Mouse (Mus musculus) liver, embryonic 12.5 days (tissue): Measurements from ENCODE around the gene Olfm1. TPM values are rescaled to one million over a fixed set of nuclear protein-coding genes. Genes with fewer than 3 reads are reported as not detected.

Experiments used
- ATAC-seq: fragments of 200-750 bp; cut with Nextera tagmentation; 2 replicates; pipeline ENCODE4 v1.8.0; 2017; ENCODE audit warnings: moderate number of reproducible peaks, mild to moderate bottlenecking, moderate library complexity
- H3K27ac ChIP-seq: fragments of 300-500 bp; sonication (generic); 2 replicates; pipeline ENCODE4 v1.5.1; 2016; ENCODE audit warnings: mild to moderate bottlenecking
- H3K27me3 ChIP-seq: fragments of 300-500 bp; sonication (generic); replicated peaks from 2 replicates; pipeline ENCODE4 v1.6.1; 2016; ENCODE audit warnings: mild to moderate bottlenecking, moderate library complexity
- H3K36me3 ChIP-seq: fragments of 300-500 bp; sonication (generic); 2 replicates; pipeline ENCODE4 v1.6.1; 2016; ENCODE audit warnings: mild to moderate bottlenecking, moderate library complexity
- H3K4me1 ChIP-seq: fragments of 300-500 bp; sonication (generic); 2 replicates; pipeline ENCODE4 v1.6.1; 2016
- H3K4me2 ChIP-seq: fragments of 300-500 bp; sonication (generic); 2 replicates; pipeline ENCODE4 v1.6.1; 2016; ENCODE audit warnings: mild to moderate bottlenecking, moderate library complexity
- H3K4me3 ChIP-seq: fragments of 300-500 bp; sonication (generic); 2 replicates; pipeline ENCODE4 v1.5.1; 2016; ENCODE audit warnings: mild to moderate bottlenecking, moderate library complexity
- H3K9ac ChIP-seq: fragments of 300-500 bp; sonication (generic); 2 replicates; pipeline ENCODE4 v1.6.1; 2016; ENCODE audit warnings: mild to moderate bottlenecking, moderate library complexity
- H3K9me3 ChIP-seq: fragments of 300-500 bp; sonication (generic); replicated peaks from 2 replicates; pipeline ENCODE4 v1.6.1; 2016; ENCODE audit warnings: mild to moderate bottlenecking, moderate library complexity
- WGBS: fragments of 180-500 bp; shearing (Covaris S2); methylation state at CpG from one replicate; pipeline ENCODE4 v1.1.7; 2016; ENCODE audit not compliant: insufficient replicate concordance; 5-methylcytosine and 5-hydroxymethylcytosine counted together
- polyA plus RNA-seq: library from polyadenylated mRNA; unstranded; fragments of >200 nt; fragmentation: Nextera tagmentation; extraction: Ambion mirVana; gene quantifications from 2 replicates; pipeline ENCODE4 v1.2.1, GENCODE M21; 2016

Gene Olfm1
- polyA plus RNA-seq, 1 experiment from 2014 or later = 2.9 TPM

- no peak overlapping the region for H3K9ac ChIP-seq
- WGBS = 32% methylated on average over 11 of the region's 11 CpGs
- no peak overlapping the region for H3K27ac ChIP-seq
- no peaks in the 10 kb centered on the region; the same call in 1 of the 2 replicates for H3K9me3 ChIP-seq
- H3K4me3 ChIP-seq = no peak overlapping the region
- no peak for ATAC-seq
- no peaks in the 10 kb centered on the region for H3K4me1 ChIP-seq
- H3K4me2 ChIP-seq = no peak overlapping the region
- H3K27me3 ChIP-seq = peaks cover 58% of the 10 kb centered on the region
- H3K36me3 ChIP-seq = no peaks in the 10 kb centered on the region
Observed at GRCm38 (mm10) chr2:28173225-28174141, 19.3 kb upstream of the Olfm1 start.

- H3K4me3 ChIP-seq = no peak overlapping the region
- H3K4me2 ChIP-seq = no peak overlapping the region
- H3K9me3 ChIP-seq = no peaks in the 10 kb centered on the region; the same call in 1 of the 2 replicates
- WGBS = 50% methylated on average over 3 of the region's 3 CpGs
- H3K27ac ChIP-seq = no peak overlapping the region
- ATAC-seq = no peak
- H3K27me3 ChIP-seq = peaks cover 58% of the 10 kb centered on the region
- no peak overlapping the region for H3K9ac ChIP-seq
- no peaks in the 10 kb centered on the region for H3K4me1 ChIP-seq
- H3K36me3 ChIP-seq = no peaks in the 10 kb centered on the region
Observed at GRCm38 (mm10) chr2:28174441-28174840, 18.4 kb upstream of the Olfm1 start.

- WGBS = 50% methylated on average over 6 of the region's 6 CpGs
- Histone ChIP-seq H3K4me1 (no peaks in the 10 kb centered on the region), H3K4me2 (no peak overlapping the region), H3K27me3 (peaks cover 52% of the 10 kb centered on the region), H3K9me3 (no peaks in the 10 kb centered on the region; the same call in 1 of the 2 replicates), H3K36me3 (no peaks in the 10 kb centered on the region), H3K4me3 (no peak overlapping the region), H3K27ac (no peak overlapping the region), H3K9ac (no peak overlapping the region)
- ATAC-seq = no peak
Observed at GRCm38 (mm10) chr2:28178600-28178999, 14.2 kb upstream of the Olfm1 start.

GRCm38 (mm10) chr2:28180053-28180452 is 12.7 kb upstream of the Olfm1 start:
- peaks cover 60% of the 10 kb centered on the region for H3K27me3 ChIP-seq
- no peaks in the 10 kb centered on the region for H3K4me1 ChIP-seq
- no peak overlapping the region for H3K4me3 ChIP-seq
- 16% methylated on average over 3 of the region's 3 CpGs for WGBS
- H3K27ac ChIP-seq = no peak overlapping the region
- H3K9me3 ChIP-seq = no peaks in the 10 kb centered on the region; the same call in 1 of the 2 replicates
- no peak for ATAC-seq
- H3K36me3 ChIP-seq = no peaks in the 10 kb centered on the region
- no peak overlapping the region for H3K4me2 ChIP-seq
- H3K9ac ChIP-seq = no peak overlapping the region

GRCm38 (mm10) chr2:28188398-28188944 is 4.3 kb upstream of the Olfm1 start:
- WGBS = 48% methylated on average over 8 of the region's 8 CpGs
- Histone ChIP-seq H3K4me2 (no peak overlapping the region), H3K4me1 (peaks cover 21% of the 10 kb centered on the region), H3K27me3 (peaks cover 89% of the 10 kb centered on the region), H3K36me3 (no peaks in the 10 kb centered on the region), H3K27ac (no peak overlapping the region), H3K4me3 (no peak overlapping the region), H3K9me3 (no peaks in the 10 kb centered on the region), H3K9ac (no peak overlapping the region)
- ATAC-seq = no peak

- WGBS = 30% methylated on average over 12 of the region's 12 CpGs
- no peaks in the 10 kb centered on the region for H3K36me3 ChIP-seq
- H3K4me2 ChIP-seq = peak overlapping the region; percentile 65
- H3K9me3 ChIP-seq = no peaks in the 10 kb centered on the region
- no peak overlapping the region for H3K4me3 ChIP-seq
- ATAC-seq = no peak
- peaks cover 90% of the 10 kb centered on the region for H3K27me3 ChIP-seq
- no peak overlapping the region for H3K27ac ChIP-seq
- peaks cover 16% of the 10 kb centered on the region for H3K4me1 ChIP-seq
- no peak overlapping the region for H3K9ac ChIP-seq
Observed at GRCm38 (mm10) chr2:28193690-28194087, 897 bp downstream of the Olfm1 start.

GRCm38 (mm10) chr2:28194962-28195617 is 2.3 kb downstream of the Olfm1 start:
- H3K4me3 ChIP-seq = no peak overlapping the region
- peaks cover 94% of the 10 kb centered on the region for H3K27me3 ChIP-seq
- H3K9ac ChIP-seq = no peak overlapping the region
- no peak for ATAC-seq
- no peaks in the 10 kb centered on the region for H3K36me3 ChIP-seq
- H3K27ac ChIP-seq = no peak overlapping the region
- H3K4me2 ChIP-seq = no peak overlapping the region
- WGBS = 25% methylated on average over 6 of the region's 6 CpGs
- no peaks in the 10 kb centered on the region for H3K9me3 ChIP-seq
- peaks cover 16% of the 10 kb centered on the region for H3K4me1 ChIP-seq

- no peak overlapping the region for H3K4me3 ChIP-seq
- H3K9me3 ChIP-seq = no peaks in the 10 kb centered on the region
- H3K27me3 ChIP-seq = peaks cover 99% of the 10 kb centered on the region
- H3K4me1 ChIP-seq = peaks cover 16% of the 10 kb centered on the region
- WGBS = 58% methylated on average over 8 of the region's 8 CpGs
- H3K36me3 ChIP-seq = no peaks in the 10 kb centered on the region
- H3K9ac ChIP-seq = no peak overlapping the region
- H3K4me2 ChIP-seq = no peak overlapping the region
- no peak overlapping the region for H3K27ac ChIP-seq
- no peak for ATAC-seq
Observed at GRCm38 (mm10) chr2:28195726-28196125, 2.9 kb downstream of the Olfm1 start.

- peaks cover 21% of the 10 kb centered on the region for H3K4me1 ChIP-seq
- no peak overlapping the region for H3K4me2 ChIP-seq
- H3K27ac ChIP-seq = no peak overlapping the region
- no peaks in the 10 kb centered on the region for H3K36me3 ChIP-seq
- peaks cover 100% of the 10 kb centered on the region for H3K27me3 ChIP-seq
- WGBS = 40% methylated on average over 3 of the region's 3 CpGs
- H3K4me3 ChIP-seq = no peak overlapping the region
- no peak overlapping the region for H3K9ac ChIP-seq
- no peak for ATAC-seq
- no peaks in the 10 kb centered on the region for H3K9me3 ChIP-seq
Observed at GRCm38 (mm10) chr2:28201441-28201841, 8.6 kb downstream of the Olfm1 start.

GRCm38 (mm10) chr2:28204167-28204566 is 11.4 kb downstream of the Olfm1 start:
- peaks cover 24% of the 10 kb centered on the region for H3K4me1 ChIP-seq
- no peaks in the 10 kb centered on the region for H3K9me3 ChIP-seq
- 8% methylated on average over 9 of the region's 9 CpGs for WGBS
- no peaks in the 10 kb centered on the region for H3K36me3 ChIP-seq
- H3K4me3 ChIP-seq = no peak overlapping the region
- no peak overlapping the region for H3K27ac ChIP-seq
- no peak for ATAC-seq
- H3K27me3 ChIP-seq = peaks cover 100% of the 10 kb centered on the region
- 0 out of 2 replicates have a peak overlapping the region, but pooled peaks have one; percentile 74 for H3K4me2 ChIP-seq
- H3K9ac ChIP-seq = no peak overlapping the region; the same call in 1 of the 2 replicates

- peak overlapping the region; percentile 60 for H3K4me3 ChIP-seq
- peaks cover 24% of the 10 kb centered on the region for H3K4me1 ChIP-seq
- H3K9me3 ChIP-seq = no peaks in the 10 kb centered on the region
- peak overlapping the region; percentile 74 for H3K4me2 ChIP-seq
- 11% methylated on average over 19 of the region's 19 CpGs for WGBS
- no peak overlapping the region for H3K27ac ChIP-seq
- peaks cover 96% of the 10 kb centered on the region for H3K27me3 ChIP-seq
- ATAC-seq = no peak
- no peak overlapping the region; the same call in 1 of the 2 replicates for H3K9ac ChIP-seq
- no peaks in the 10 kb centered on the region for H3K36me3 ChIP-seq
Observed at GRCm38 (mm10) chr2:28204677-28205466, 12.1 kb downstream of the Olfm1 start.
